Comparison of ENCODE assay signal across 21 mouse cellular contexts in genomic region chr1:79454164-79454563, GRCm38 (mm10). TPM values are rescaled to one million over a fixed set of nuclear protein-coding genes. Genes with fewer than 3 reads are reported as not detected.
A peak's percentile ranks its signal among the peaks of the same experiment; 100 is the strongest.
DNase-seq lines count a peak whose midpoint lies in the region; ATAC-seq lines count a peak whose summit lies in the region.
"Had no signal": no experiment of that assay in that cellular context is flagged by ENCODE, and none has a peak within 500 bp of the region (broad histone marks: within the 10 kb centered on the region; RNA-seq: fewer than 3 reads in every experiment).

No protein-coding gene starts in this region.

- H3K36me3 ChIP-seq in hindbrain, embryonic 13.5 days, result no peaks in the 10 kb centered on the region
- no peaks in the 10 kb centered on the region for H3K36me3 ChIP-seq in hindbrain, embryonic 11.5 days (ENCODE audit: control insufficient read depth, insufficient read depth, low read length)
- H3K36me3 ChIP-seq in neural tube, embryonic 13.5 days, result no peaks in the 10 kb centered on the region
- H3K36me3 ChIP-seq: embryonic facial prominence, embryonic 12.5 days; forebrain, embryonic 15.5 days; heart, embryonic 15.5 days had no signal

- 0 out of 2 replicates have a peak, but pooled peaks cover 3% of the 10 kb centered on the region for H3K27me3 ChIP-seq in hindbrain, embryonic 13.5 days
- no peaks in the 10 kb centered on the region for H3K27me3 ChIP-seq in hindbrain, embryonic 11.5 days (ENCODE audit: control insufficient read depth, insufficient read depth, low read length)
- no peaks in the 10 kb centered on the region for H3K27me3 ChIP-seq in neural tube, embryonic 13.5 days
- H3K27me3 ChIP-seq: embryonic facial prominence, embryonic 12.5 days; forebrain, embryonic 15.5 days had no signal

- no peak for ATAC-seq in hindbrain, embryonic 13.5 days (ENCODE audit: low FRiP score)
- ATAC-seq in hindbrain, embryonic 11.5 days (ENCODE audit: low FRiP score), result no peak
- no peak for ATAC-seq in neural tube, embryonic 13.5 days (ENCODE audit: low read depth)
- ATAC-seq: forebrain, embryonic 15.5 days; intestine, postnatal 0 days had no signal

- no peak overlapping the region for H3K9ac ChIP-seq in hindbrain, embryonic 13.5 days
- H3K9ac ChIP-seq in hindbrain, embryonic 11.5 days (ENCODE audit: low read depth, low read length), result no peak overlapping the region
- H3K9ac ChIP-seq in neural tube, embryonic 13.5 days, result no peak overlapping the region
- H3K9ac ChIP-seq: embryonic facial prominence, embryonic 12.5 days; forebrain, embryonic 15.5 days; heart, embryonic 15.5 days had no signal

- no peaks in the 10 kb centered on the region for H3K9me3 ChIP-seq in hindbrain, embryonic 13.5 days
- no peaks in the 10 kb centered on the region for H3K9me3 ChIP-seq in hindbrain, embryonic 11.5 days (ENCODE audit: control insufficient read depth, low read length)
- H3K9me3 ChIP-seq in neural tube, embryonic 13.5 days, result no peaks in the 10 kb centered on the region
- H3K9me3 ChIP-seq: embryonic facial prominence, embryonic 12.5 days; forebrain, embryonic 15.5 days; heart, embryonic 15.5 days had no signal

- 7% methylated on average over 4 of the region's 4 CpGs for WGBS in hindbrain, embryonic 13.5 days
- whole genome bisulfite sequencing in hindbrain, embryonic 11.5 days, result 11% methylated on average over 4 of the region's 4 CpGs
- 20% methylated on average over 4 of the region's 4 CpGs for WGBS in neural tube, embryonic 13.5 days

- H3K4me2 ChIP-seq in hindbrain, embryonic 13.5 days, result no peak overlapping the region
- H3K4me2 ChIP-seq in hindbrain, embryonic 11.5 days (replicated peaks; ENCODE audit: low read depth, low read length), result no peak overlapping the region
- no peak overlapping the region for H3K4me2 ChIP-seq in neural tube, embryonic 13.5 days
- H3K4me2 ChIP-seq: embryonic facial prominence, embryonic 12.5 days; forebrain, embryonic 15.5 days; heart, embryonic 11.5 days; heart, embryonic 15.5 days had no signal

- peaks cover 43% of the 10 kb centered on the region for H3K4me1 ChIP-seq in hindbrain, embryonic 13.5 days (replicated peaks)
- no peaks in the 10 kb centered on the region for H3K4me1 ChIP-seq in hindbrain, embryonic 11.5 days (replicated peaks; ENCODE audit: control insufficient read depth, insufficient read depth, low read length)
- peaks cover 35% of the 10 kb centered on the region for H3K4me1 ChIP-seq in neural tube, embryonic 13.5 days (replicated peaks)

- no peak for DNase-seq in hindbrain, embryonic 11.5 days (ENCODE audit: low spot score)
- DNase-seq in neural tube, embryonic 10.5 days (ENCODE audit: extremely low spot score, low spot score), result no peak
- DNase-seq in ZHBTc4 (ENCODE audit: low read depth, low spot score) (peak; percentile 50), adipocyte (ENCODE audit: low spot score) (no peak)
- no peak for DNase-seq in ovary, adult 18-20 months (ENCODE audit: low spot score)
- DNase-seq: adrenal gland, adult 8-10 months; adrenal gland, postnatal 36 days; cerebellum, adult 11 months; cerebellum, adult 9-10 months; cerebellum, postnatal 25 days; gastrocnemius, postnatal 14 days; heart, adult 2 months; heart, postnatal 14 days; kidney, adult 8-10 months had no signal

- no peak overlapping the region for H3K4me3 ChIP-seq in hindbrain, embryonic 13.5 days
- H3K4me3 ChIP-seq in hindbrain, embryonic 11.5 days (ENCODE audit: low read depth, low read length), result no peak overlapping the region
- no peak overlapping the region for H3K4me3 ChIP-seq in neural tube, embryonic 13.5 days
- H3K4me3 ChIP-seq: embryonic facial prominence, embryonic 12.5 days; forebrain, embryonic 15.5 days; heart, adult 2 months; heart, embryonic 15.5 days had no signal

- H3K27ac ChIP-seq in hindbrain, embryonic 13.5 days, result peak overlapping the region; percentile 49; the same call in 1 of the 2 replicates
- H3K27ac ChIP-seq in hindbrain, embryonic 11.5 days (ENCODE audit: low read depth, low read length), result no peak overlapping the region
- H3K27ac ChIP-seq in neural tube, embryonic 13.5 days (replicated peaks), result 0 out of 2 replicates have a peak overlapping the region, but pooled peaks have one; percentile 23
- H3K27ac ChIP-seq: embryonic facial prominence, embryonic 12.5 days; forebrain, embryonic 15.5 days; heart, adult 2 months; heart, embryonic 15.5 days had no signal

RNA-seq across cellular contexts. Expression of gene Scg2, which starts 14.2 kb away (rescaled TPM):
- 66.3 and 79.5 TPM in 2 replicates for polyA plus RNA-seq in hindbrain, embryonic 13.5 days (2015; fragmentation: Nextera tagmentation; extraction: Ambion mirVana)
- polyA plus RNA-seq in hindbrain, embryonic 11.5 days (2014; fragmentation: Nextera tagmentation; extraction: Ambion mirVana), result 9.3 and 13.4 TPM in 2 replicates
- polyA plus RNA-seq in neural tube, embryonic 13.5 days (2015; fragmentation: Nextera tagmentation; extraction: Ambion mirVana), result 43.7 and 50.5 TPM in 2 replicates
- polyA plus RNA-seq: heart, adult 2 months had no signal
